Mouse (Mus musculus) cerebellum, adult 9-10 months (tissue): ENCODE results near the gene Sema4g.

Experiments
- DNase-seq: peaks from one replicate; pipeline ENCODE4 v3.0.0; 2022

Sema4g gene

GRCm38 (mm10) chr19:45005444-45005843 is 16.5 kb downstream of the Sema4g start, which contains the start of gene Twnk:
TSS of gene Twnk (plus strand) at chr19:45005663.
- DNase-seq, result no peak

GRCm38 (mm10) chr19:45005957-45006712 is 17.2 kb downstream of the Sema4g start, which contains the start of gene Mrpl43:
TSS of gene Mrpl43 (minus strand) at chr19:45006442.
- peak; percentile 95 for DNase-seq

GRCm38 (mm10) chr19:45007021-45007420 is 18.1 kb downstream of the Sema4g start:
- DNase-seq, result no peak

GRCm38 (mm10) chr19:45007425-45008191 is 18.7 kb downstream of the Sema4g start:
- no peak for DNase-seq

- no peak for DNase-seq
Observed at GRCm38 (mm10) chr19:45010646-45011045, 21.7 kb downstream of the Sema4g start.

GRCm38 (mm10) chr19:45012219-45012618 is 23.3 kb downstream of the Sema4g start:
- no peak for DNase-seq

- DNase-seq, result peak; percentile 75
Observed at GRCm38 (mm10) chr19:45012636-45013035, 23.7 kb downstream of the Sema4g start.

- DNase-seq, result no peak
Observed at GRCm38 (mm10) chr19:45013581-45014225, 24.8 kb downstream of the Sema4g start.

- no peak for DNase-seq
Observed at GRCm38 (mm10) chr19:45014335-45014971, 25.6 kb downstream of the Sema4g start, which contains the start of gene Lzts2. TSS of gene Lzts2 (plus strand) at chr19:45014414.

- DNase-seq, result peak; percentile 78
Observed at GRCm38 (mm10) chr19:45014981-45015402, 26.1 kb downstream of the Sema4g start.

- peak; percentile 82 for DNase-seq
Observed at GRCm38 (mm10) chr19:45015518-45016281, 26.8 kb downstream of the Sema4g start.

- DNase-seq, result peak; percentile 89
Observed at GRCm38 (mm10) chr19:45016341-45017215, 27.7 kb downstream of the Sema4g start.

GRCm38 (mm10) chr19:45017216-45017771 is 28.4 kb downstream of the Sema4g start:
- DNase-seq, result peak; percentile 89

- peak; percentile 84 for DNase-seq
Observed at GRCm38 (mm10) chr19:45017909-45018308, 29.0 kb downstream of the Sema4g start.

GRCm38 (mm10) chr19:45018351-45018831 is 29.5 kb downstream of the Sema4g start:
- peak; percentile 75 for DNase-seq

- DNase-seq, result no peak
Observed at GRCm38 (mm10) chr19:45020348-45020747, 31.4 kb downstream of the Sema4g start.

GRCm38 (mm10) chr19:45021362-45021761 is 32.5 kb downstream of the Sema4g start:
- no peak for DNase-seq

- no peak for DNase-seq
Observed at GRCm38 (mm10) chr19:45023993-45024392, 35.1 kb downstream of the Sema4g start.

- DNase-seq, result no peak
Observed at GRCm38 (mm10) chr19:45024775-45025174, 35.9 kb downstream of the Sema4g start.

GRCm38 (mm10) chr19:45025937-45026568 is 37.2 kb downstream of the Sema4g start:
- DNase-seq, result no peak
